Mouse (Mus musculus): ENCODE measurements around the gene Gm12569. TPM values are rescaled to one million over a fixed set of nuclear protein-coding genes. Genes with fewer than 3 reads are reported as not detected.

The Gm12569 gene
- polyA plus RNA-seq (2015; fragmentation: Nextera tagmentation; extraction: Ambion mirVana) = not detected in 2 replicates

DNA sequence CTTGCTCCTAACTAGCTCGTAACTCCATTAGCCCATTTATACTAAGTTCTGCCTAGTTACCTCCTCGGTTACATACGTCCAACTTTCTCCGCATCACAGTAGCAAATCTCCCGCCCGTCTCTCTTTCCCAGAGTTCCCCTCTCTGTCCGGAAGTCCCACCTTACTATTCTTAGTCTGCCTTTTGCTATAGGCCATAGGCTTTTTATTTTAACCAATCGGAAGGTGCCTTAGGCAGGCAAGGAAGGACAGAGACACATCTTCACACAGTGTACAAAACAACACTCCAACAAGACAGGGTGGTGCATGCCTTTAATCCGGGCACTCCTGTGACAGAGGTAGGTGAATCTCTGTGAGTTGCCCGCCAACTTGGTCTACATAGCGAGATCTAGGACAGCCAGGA, at the start of gene Gm12569:
TSS of gene Gm12569 (plus strand) at position 166 of the 400 bp plus-strand sequence.
- no peaks in the 10 kb centered on the region for H3K9me3 ChIP-seq (ENCODE audit: low read length)
- H3K36me3 ChIP-seq (replicated peaks; ENCODE audit: insufficient read depth, low read length) = no peaks in the 10 kb centered on the region
- H3K4me1 ChIP-seq (ENCODE audit: insufficient read depth) = no peaks in the 10 kb centered on the region
- WGBS (ENCODE audit: insufficient replicate concordance) = 86% methylated on average over 11 of the region's 11 CpGs
- TF ChIP-seq EP300 (IDR thresholded peaks at IDR 0.05; ENCODE audit: low read depth) (no peak), CTCF (IDR thresholded peaks at IDR 0.05; ENCODE audit: low read depth) (no peak)
- no peak within 1 kb of the TSS for H3K27ac ChIP-seq (ENCODE audit: low read depth)
- no peak for DNase-seq
- no peak within 1 kb of the TSS for H3K9ac ChIP-seq (replicated peaks)
- no peak within 1 kb of the TSS for H3K4me2 ChIP-seq (ENCODE audit: low read depth, low read length)
- no peak for ATAC-seq
- no peak within 1 kb of the TSS for H3K4me3 ChIP-seq (ENCODE audit: low read depth, low read length)
- H3K27me3 ChIP-seq (ENCODE audit: insufficient read depth, low read length) = no peaks in the 10 kb centered on the region

DNA sequence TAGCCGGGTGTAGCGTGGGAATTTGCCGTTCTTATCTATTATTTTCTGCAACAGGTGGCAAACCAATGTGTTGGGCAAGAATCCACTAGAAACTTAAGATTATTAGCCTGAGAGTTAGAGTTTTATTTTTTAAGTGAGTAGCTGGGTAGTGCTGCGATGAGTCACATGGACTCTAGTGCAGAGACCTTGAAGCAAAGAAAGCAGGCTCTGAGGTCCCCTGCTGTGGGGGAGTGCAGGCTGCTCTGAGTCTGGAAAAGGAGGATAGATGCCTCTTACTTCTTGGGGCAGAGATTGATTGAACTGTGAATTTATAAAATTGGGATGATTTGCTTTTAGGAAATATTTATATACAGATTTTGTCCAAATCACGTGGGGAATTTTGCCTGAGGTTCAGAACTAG, 17.5 kb upstream of the Gm12569 start:
- Histone ChIP-seq H3K9ac (replicated peaks) (no peak overlapping the region), H3K9me3 (ENCODE audit: low read length) (no peaks in the 10 kb centered on the region), H3K4me3 (ENCODE audit: low read depth, low read length) (no peak overlapping the region), H3K36me3 (replicated peaks; ENCODE audit: insufficient read depth, low read length) (no peaks in the 10 kb centered on the region), H3K4me2 (ENCODE audit: low read depth, low read length) (no peak overlapping the region), H3K27me3 (ENCODE audit: insufficient read depth, low read length) (no peaks in the 10 kb centered on the region), H3K4me1 (ENCODE audit: insufficient read depth) (no peaks in the 10 kb centered on the region), H3K27ac (ENCODE audit: low read depth) (no peak overlapping the region)
- no peak for DNase-seq
- no peak for ATAC-seq
- TF ChIP-seq CTCF (IDR thresholded peaks at IDR 0.05; ENCODE audit: low read depth) = no peak
- TF ChIP-seq EP300 (IDR thresholded peaks at IDR 0.05; ENCODE audit: low read depth) = no peak
- WGBS (ENCODE audit: insufficient replicate concordance) = 85% methylated on average over 5 of the region's 5 CpGs

DNA sequence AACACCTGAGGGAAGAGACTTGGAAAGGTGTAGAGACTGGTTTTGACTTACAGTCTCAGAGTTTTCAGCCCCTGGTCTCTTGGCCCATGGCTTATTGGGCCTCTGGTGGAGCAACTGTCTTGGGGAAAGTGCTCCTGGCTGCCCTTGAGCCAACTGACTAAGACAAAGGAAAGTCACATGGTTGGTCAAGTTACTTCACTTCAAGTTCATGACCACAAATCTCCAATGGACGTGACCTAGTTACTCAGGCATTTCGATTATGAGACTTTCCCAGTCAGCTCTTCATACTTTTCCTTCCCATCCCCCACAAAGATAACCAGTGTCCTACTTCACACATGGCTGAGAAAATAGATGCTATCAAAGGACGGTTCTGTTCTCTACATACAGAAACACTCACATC, 12.5 kb upstream of the Gm12569 start:
- no peaks in the 10 kb centered on the region for H3K4me1 ChIP-seq (ENCODE audit: insufficient read depth)
- DNase-seq (no peak), ATAC-seq (no peak)
- H3K4me3 ChIP-seq (ENCODE audit: low read depth, low read length) = no peak overlapping the region
- TF ChIP-seq EP300 (IDR thresholded peaks at IDR 0.05; ENCODE audit: low read depth) = no peak
- no peak for TF ChIP-seq CTCF (IDR thresholded peaks at IDR 0.05; ENCODE audit: low read depth)
- no peaks in the 10 kb centered on the region for H3K27me3 ChIP-seq (ENCODE audit: insufficient read depth, low read length)
- 72% methylated on average over 3 of the region's 3 CpGs for WGBS (ENCODE audit: insufficient replicate concordance)
- H3K27ac ChIP-seq (ENCODE audit: low read depth) = no peak overlapping the region
- H3K4me2 ChIP-seq (ENCODE audit: low read depth, low read length) = no peak overlapping the region
- H3K36me3 ChIP-seq (replicated peaks; ENCODE audit: insufficient read depth, low read length) = no peaks in the 10 kb centered on the region
- no peak overlapping the region for H3K9ac ChIP-seq (replicated peaks)
- H3K9me3 ChIP-seq (ENCODE audit: low read length) = no peaks in the 10 kb centered on the region

DNA sequence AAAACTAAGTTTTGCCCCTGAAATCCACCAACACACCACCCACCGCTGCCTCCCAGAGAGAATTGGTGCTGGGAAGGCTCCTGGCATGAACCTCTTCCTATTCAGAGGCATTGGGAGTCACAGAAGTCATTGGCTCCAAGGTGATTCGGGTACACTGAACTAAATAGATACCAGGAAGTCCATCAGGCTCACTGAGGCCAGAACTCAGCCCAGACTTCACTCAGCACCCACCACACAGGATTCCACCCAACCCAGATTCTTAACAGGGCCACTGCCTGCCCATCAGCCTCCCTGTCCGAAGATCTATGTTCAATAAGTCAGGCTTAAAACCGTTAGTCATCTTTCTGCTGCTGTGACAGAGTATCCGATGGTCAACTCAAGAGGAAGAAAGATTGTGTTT, 8.8 kb upstream of the Gm12569 start:
- Histone ChIP-seq H3K4me1 (ENCODE audit: insufficient read depth) (no peaks in the 10 kb centered on the region), H3K27ac (ENCODE audit: low read depth) (no peak overlapping the region), H3K27me3 (ENCODE audit: insufficient read depth, low read length) (no peaks in the 10 kb centered on the region), H3K36me3 (replicated peaks; ENCODE audit: insufficient read depth, low read length) (no peaks in the 10 kb centered on the region), H3K4me2 (ENCODE audit: low read depth, low read length) (no peak overlapping the region), H3K9me3 (ENCODE audit: low read length) (no peaks in the 10 kb centered on the region), H3K9ac (replicated peaks) (no peak overlapping the region), H3K4me3 (ENCODE audit: low read depth, low read length) (no peak overlapping the region)
- no peak for ATAC-seq
- 80% methylated on average over 5 of the region's 5 CpGs for WGBS (ENCODE audit: insufficient replicate concordance)
- DNase-seq = no peak
- TF ChIP-seq EP300 (IDR thresholded peaks at IDR 0.05; ENCODE audit: low read depth) = no peak

DNA sequence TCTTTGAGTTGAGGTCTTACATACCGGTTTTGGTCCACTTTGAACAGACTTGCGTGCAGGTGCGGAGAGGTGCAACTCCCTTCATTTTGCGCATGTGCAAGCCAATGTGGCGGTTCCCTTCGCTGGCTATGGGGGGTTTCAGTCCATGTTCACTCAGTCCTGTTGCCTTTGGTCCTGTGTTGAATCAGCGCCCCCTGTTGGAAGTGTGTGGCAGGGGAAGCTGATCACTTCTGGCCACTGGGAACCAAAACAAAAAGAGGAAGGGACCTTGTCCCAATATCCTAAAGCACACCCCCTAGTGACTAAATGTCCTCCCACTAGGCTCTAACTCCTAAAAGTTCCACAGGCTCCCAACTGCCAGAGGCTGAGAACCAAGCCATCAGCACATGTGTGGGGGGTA, 6.3 kb upstream of the Gm12569 start:
- Histone ChIP-seq H3K4me3 (ENCODE audit: low read depth, low read length) (no peak overlapping the region), H3K27ac (ENCODE audit: low read depth) (no peak overlapping the region), H3K9me3 (ENCODE audit: low read length) (no peaks in the 10 kb centered on the region), H3K4me1 (ENCODE audit: insufficient read depth) (no peaks in the 10 kb centered on the region), H3K36me3 (replicated peaks; ENCODE audit: insufficient read depth, low read length) (no peaks in the 10 kb centered on the region), H3K4me2 (ENCODE audit: low read depth, low read length) (no peak overlapping the region), H3K27me3 (ENCODE audit: insufficient read depth, low read length) (no peaks in the 10 kb centered on the region), H3K9ac (replicated peaks) (no peak overlapping the region)
- DNase-seq (no peak), ATAC-seq (no peak)
- TF ChIP-seq CTCF (IDR thresholded peaks at IDR 0.05; ENCODE audit: low read depth) (peak; percentile 26; the same call in 1 of the 2 replicates), EP300 (IDR thresholded peaks at IDR 0.05; ENCODE audit: low read depth) (no peak)
- WGBS (ENCODE audit: insufficient replicate concordance) = 87% methylated on average over 7 of the region's 7 CpGs

DNA sequence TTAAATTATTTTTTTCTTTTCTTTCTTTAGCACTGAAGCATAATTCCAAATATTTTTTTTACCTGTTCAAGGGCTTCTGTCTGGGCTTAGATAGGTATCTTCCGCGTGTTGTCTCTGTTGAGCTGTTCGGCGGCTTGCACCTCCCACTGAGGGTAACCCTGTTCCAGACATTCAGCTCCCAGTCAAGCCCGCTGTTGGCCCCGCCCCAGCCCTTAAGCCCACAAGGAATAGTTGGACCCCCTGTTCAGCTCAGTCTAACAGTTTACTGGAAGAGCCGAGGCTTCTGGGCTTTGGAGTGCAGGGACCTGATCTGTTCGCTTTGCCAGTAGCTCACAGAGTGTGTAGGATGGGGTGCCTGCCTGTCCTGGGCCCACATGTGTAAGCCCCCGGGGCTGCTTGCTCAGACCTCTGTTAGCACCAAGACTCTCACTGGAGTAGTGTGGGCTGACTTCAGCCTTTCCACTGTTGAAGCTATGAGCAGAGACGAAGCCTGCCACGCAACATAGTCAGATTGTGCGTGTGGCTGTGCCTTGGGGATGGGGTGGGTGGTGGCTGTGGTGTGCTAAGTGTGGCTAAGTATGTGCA, 785 bp upstream of the Gm12569 start:
- Histone ChIP-seq H3K4me1 (ENCODE audit: insufficient read depth) (no peaks in the 10 kb centered on the region), H3K9ac (replicated peaks) (no peak overlapping the region), H3K4me2 (ENCODE audit: low read depth, low read length) (no peak overlapping the region), H3K9me3 (ENCODE audit: low read length) (no peaks in the 10 kb centered on the region), H3K4me3 (ENCODE audit: low read depth, low read length) (no peak overlapping the region), H3K27me3 (ENCODE audit: insufficient read depth, low read length) (no peaks in the 10 kb centered on the region), H3K36me3 (replicated peaks; ENCODE audit: insufficient read depth, low read length) (no peaks in the 10 kb centered on the region), H3K27ac (ENCODE audit: low read depth) (no peak overlapping the region)
- ATAC-seq = no peak
- TF ChIP-seq CTCF (IDR thresholded peaks at IDR 0.05; ENCODE audit: low read depth) = no peak
- TF ChIP-seq EP300 (IDR thresholded peaks at IDR 0.05; ENCODE audit: low read depth) = no peak
- WGBS (ENCODE audit: insufficient replicate concordance) = 81% methylated on average over 12 of the region's 12 CpGs
- no peak for DNase-seq

DNA sequence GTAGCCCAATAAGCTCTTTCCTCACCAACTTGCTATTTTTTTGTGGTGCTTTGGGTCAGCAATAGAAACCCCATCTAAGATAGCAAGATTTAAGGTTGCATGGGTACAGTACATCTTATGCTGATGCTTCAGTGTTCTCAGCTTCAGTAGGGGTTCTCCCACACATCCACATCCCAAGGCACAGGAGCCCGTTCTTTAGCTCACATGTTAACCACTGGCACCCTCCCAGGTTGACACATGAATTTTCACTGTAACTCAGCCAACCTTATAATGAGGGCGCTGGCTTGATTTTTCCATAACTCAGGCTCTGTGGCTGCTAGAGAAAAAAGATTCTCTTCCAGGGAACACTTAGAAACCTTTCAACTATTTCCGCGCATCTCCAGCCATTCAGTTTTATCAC, 6.8 kb downstream of the Gm12569 start:
- TF ChIP-seq EP300 (IDR thresholded peaks at IDR 0.05; ENCODE audit: low read depth) (no peak), CTCF (IDR thresholded peaks at IDR 0.05; ENCODE audit: low read depth) (no peak)
- Histone ChIP-seq H3K4me2 (ENCODE audit: low read depth, low read length) (no peak overlapping the region), H3K27me3 (ENCODE audit: insufficient read depth, low read length) (no peaks in the 10 kb centered on the region), H3K36me3 (replicated peaks; ENCODE audit: insufficient read depth, low read length) (no peaks in the 10 kb centered on the region), H3K4me3 (ENCODE audit: low read depth, low read length) (no peak overlapping the region), H3K9ac (replicated peaks) (no peak overlapping the region), H3K4me1 (ENCODE audit: insufficient read depth) (no peaks in the 10 kb centered on the region), H3K9me3 (ENCODE audit: low read length) (no peaks in the 10 kb centered on the region), H3K27ac (ENCODE audit: low read depth) (no peak overlapping the region)
- ATAC-seq = no peak
- no peak for DNase-seq
- WGBS (ENCODE audit: insufficient replicate concordance) = 78% methylated on average over 4 of the region's 4 CpGs

All from liver, postnatal 0 days (tissue).